Mouse (Mus musculus) left cerebral cortex, adult 18-20 months (tissue): Measurements from ENCODE around the gene Gm5797. TPM values are rescaled to one million over a fixed set of nuclear protein-coding genes. Genes with fewer than 3 reads are reported as not detected.
"Not testable (repeated sequence)": the region's sequence is repeated elsewhere in the genome, so short reads cannot be mapped to it uniquely, and the experiment has no call there.

ENCODE experiments used
- DNase-seq, 2 experiments: peaks; one replicate each; pipeline ENCODE4 v3.0.0; 2021 to 2022; ENCODE audit warnings: low spot score in 2 of 2, mixed read lengths in 1 of 2
- long read RNA-seq, 2 experiments: library from polyadenylated mRNA; stranded (forward); transcript quantifications; one replicate each; pipeline ENCODE4 v2.0.0; 2021
- total RNA-seq, 2 experiments: library from RNA; stranded (reverse); gene quantifications; 2 replicates each; pipeline ENCODE4 v1.2.3; 2021

Gene Gm5797
- not detected for total RNA-seq
- long read RNA-seq, experiment 1, result 0 reads
- long read RNA-seq, experiment 2, result 0 reads

DNA sequence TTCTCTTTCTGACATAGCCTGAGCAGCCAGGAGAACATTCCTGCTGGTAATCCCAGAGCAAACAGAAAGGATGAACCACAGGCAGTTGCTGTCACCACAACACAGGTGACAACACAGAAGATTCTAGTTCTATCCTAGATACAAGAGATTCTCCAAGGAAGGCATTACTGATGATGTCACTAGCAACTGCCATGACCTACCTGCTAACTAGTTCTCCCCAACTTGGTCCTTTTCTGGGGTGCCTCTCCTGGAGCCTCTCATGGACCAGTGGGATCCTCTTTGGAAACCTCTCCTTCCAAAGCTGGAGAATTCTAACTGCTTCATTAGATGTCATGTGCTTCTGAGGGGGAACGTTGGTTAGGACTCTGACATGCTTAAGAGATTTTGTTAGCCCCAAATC, at the start of gene Gm5797:
Gene Gm5797 (minus strand): TSS at position 101 of the 400 bp plus-strand sequence.
- not testable (repeated sequence) for DNase-seq

DNA sequence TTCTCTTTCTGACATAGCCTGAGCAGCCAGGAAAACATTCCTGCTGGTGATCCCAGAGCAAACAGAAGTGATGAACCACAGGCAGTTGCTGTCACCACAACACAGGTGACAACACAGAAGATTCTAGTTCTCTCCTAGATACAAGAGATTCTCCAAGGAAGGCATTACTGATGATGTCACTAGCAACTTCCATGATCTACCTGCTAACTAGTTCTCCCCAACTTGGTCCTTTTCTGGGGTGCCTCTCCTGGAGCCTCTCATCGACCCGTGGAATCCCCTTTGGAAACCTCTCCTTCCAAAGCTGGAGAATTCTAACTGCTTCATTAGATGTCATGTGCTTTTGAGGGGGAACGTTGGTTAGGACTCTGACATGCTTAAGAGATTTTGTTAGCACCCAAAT, 32.8 kb upstream of the Gm5797 start, which contains the start of gene Gm8374:
Gene Gm8374 (minus strand): TSS at position 101 of the 400 bp plus-strand sequence.
- not testable (repeated sequence) for DNase-seq

GRCm38 (mm10) chr14:7315093-7315492, 17.1 kb downstream of the Gm5797 start:
- peak in 1 of 2 experiments; percentile 1 for DNase-seq

DNA sequence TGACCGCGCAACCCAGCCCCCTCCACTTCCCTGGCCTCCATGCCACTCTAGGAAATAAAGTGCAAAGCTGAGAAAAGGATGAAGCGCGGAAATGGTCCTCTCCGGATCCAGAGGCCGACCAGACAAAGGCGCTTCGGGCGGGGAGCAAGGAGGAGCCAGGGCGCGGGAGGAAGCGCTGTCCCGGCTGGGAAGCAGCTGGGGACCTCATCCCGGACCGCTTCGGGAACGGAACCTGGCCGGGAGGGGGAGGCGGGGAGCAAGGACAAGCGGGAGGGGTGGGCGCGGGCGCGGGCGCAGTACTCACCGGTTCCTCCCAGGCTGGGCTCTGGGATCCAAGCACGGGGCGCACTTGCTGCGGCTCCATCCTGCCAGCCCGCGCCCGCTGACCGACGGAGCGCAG, 17.5 kb downstream of the Gm5797 start, which contains the start of gene Gm3739:
Gene Gm3739 (minus strand): TSS at position 389 of the 400 bp plus-strand sequence.
- DNase-seq, result peak; percentile 1

Other genes with a start within 250 kb of the Gm5797 start
- gene Gm3696, start 231.8 kb downstream of the Gm5797 start, total RNA-seq, result 1 to 10 TPM; 1.9 to 2.5 TPM
- not detected for gene Gm6676, start 207.0 kb downstream of the Gm5797 start, total RNA-seq
- 1 to 10 TPM; 1.2 to 1.4 TPM for gene Gm3512, start 157.9 kb downstream of the Gm5797 start, total RNA-seq
- gene Gm16434, start 137.9 kb downstream of the Gm5797 start, total RNA-seq, result not detected
- gene Gm3727, start 67.7 kb downstream of the Gm5797 start, total RNA-seq, result not detected
- gene Gm3739, start 17.3 kb downstream of the Gm5797 start, total RNA-seq, result under 1 TPM in 1 of 2 experiments, not detected in 1; 0.42 TPM
- gene Gm8374, start 32.7 kb upstream of the Gm5797 start, total RNA-seq, result not detected
- gene Gm3755, start 118.5 kb upstream of the Gm5797 start, total RNA-seq, result not detected
- gene Gm3752, start 151.4 kb upstream of the Gm5797 start, total RNA-seq, result under 1 TPM in 1 of 2 experiments, not detected in 1; 0.95 TPM
- gene Gm3558, start 236.2 kb upstream of the Gm5797 start, total RNA-seq, result 1 to 10 TPM; 3.2 to 4.7 TPM